Mouse (Mus musculus) G1E (cell line): Measurements from ENCODE around the gene Fam129a.

Source experiments
- CTCF ChIP-seq: IDR thresholded peaks from 2 replicates; pipeline ENCODE4 v1.5.1; 2012; ENCODE audit warnings: low read depth, low read length, inconsistent platforms, mixed read lengths
- GATA1 ChIP-seq: IDR thresholded peaks from 2 replicates; pipeline ENCODE4 v1.6.1; 2012; ENCODE audit warnings: borderline replicate concordance, low read length, inconsistent platforms, mixed read lengths
- POLR2AphosphoS5 ChIP-seq: IDR thresholded peaks from 2 replicates; pipeline ENCODE4 v1.6.1; 2012; ENCODE audit warnings: low read depth, low read length, inconsistent platforms; ENCODE audit not compliant: insufficient replicate concordance
- TAL1 ChIP-seq: conservative IDR thresholded peaks from 2 replicates; pipeline ENCODE4 v1.6.1; 2012; ENCODE audit warnings: low read depth, low read length, inconsistent platforms, mixed read lengths

DNA sequence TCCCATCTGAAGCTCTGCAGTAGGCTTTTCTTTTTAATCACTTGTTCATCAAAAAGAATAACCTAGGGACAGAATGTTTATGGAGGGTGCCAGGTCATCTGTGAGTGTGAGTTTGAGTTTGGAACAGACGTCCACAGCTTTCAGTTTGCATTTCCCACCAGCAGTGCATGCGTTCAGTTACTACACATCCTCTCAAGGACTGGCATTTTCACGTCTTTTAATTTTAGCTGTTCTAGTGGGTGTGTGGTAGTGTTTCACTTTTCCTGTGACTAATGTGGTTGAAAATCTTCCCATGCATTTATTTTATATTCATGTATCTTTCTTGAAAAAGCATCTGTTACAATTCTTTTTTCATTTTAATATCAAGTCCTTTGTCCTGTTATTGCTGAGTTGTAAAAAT, 193.2 kb downstream of the Fam129a start:
- no peak for TF ChIP-seq GATA1
- TF ChIP-seq CTCF: no peak
- TF ChIP-seq TAL1: no peak
- no peak for TF ChIP-seq POLR2AphosphoS5
